Mouse (Mus musculus): ENCODE results near the gene Tmem98. TPM values are rescaled to one million over a fixed set of nuclear protein-coding genes. Genes with fewer than 3 reads are reported as not detected.

Tmem98 gene
- polyA plus RNA-seq, 1 experiment from 2014 or later, result 60.2 TPM

DNA sequence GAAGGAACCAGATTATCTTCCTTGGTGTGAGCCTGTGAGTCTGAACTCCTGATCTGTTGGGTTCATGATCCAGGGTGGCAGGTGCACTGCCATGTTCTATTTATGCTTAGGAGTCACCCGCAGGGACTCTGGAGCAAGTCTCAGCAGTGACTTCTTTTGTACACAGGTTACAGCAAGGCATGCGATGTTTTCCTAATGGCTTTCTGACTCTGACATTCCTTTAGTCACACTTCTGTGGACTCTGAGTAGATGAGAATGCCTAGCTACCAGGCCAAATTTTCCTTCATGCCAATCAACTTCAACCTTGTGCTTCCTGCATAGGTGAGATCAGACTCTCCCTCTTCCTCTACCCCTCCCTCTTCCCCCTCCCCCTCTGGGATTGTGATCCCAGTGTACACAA, 25.4 kb downstream of the Tmem98 start:
- no peak for ATAC-seq (ENCODE audit: insufficient number of reproducible peaks, low FRiP score, low TSS enrichment, low read depth)
- H3K4me2 ChIP-seq, result no peak overlapping the region
- H3K4me3 ChIP-seq, result no peak overlapping the region

GRCm38 (mm10) chr11:80835841-80836240, 25.9 kb downstream of the Tmem98 start:
- no peak overlapping the region for H3K27ac ChIP-seq
- no peak for ATAC-seq (ENCODE audit: insufficient number of reproducible peaks, low FRiP score, low TSS enrichment, low read depth)
- no peak overlapping the region for H3K4me3 ChIP-seq
- H3K27me3 ChIP-seq, result no peaks in the 10 kb centered on the region
- no peak overlapping the region for H3K4me2 ChIP-seq
- H3K36me3 ChIP-seq, result no peaks in the 10 kb centered on the region
- H3K4me1 ChIP-seq, result no peaks in the 10 kb centered on the region
- WGBS, result 68% methylated on average over 4 of the region's 4 CpGs
- H3K9me3 ChIP-seq, result no peaks in the 10 kb centered on the region
- no peak overlapping the region for H3K9ac ChIP-seq

More for the DNA sequence above, 25.4 kb downstream of the Tmem98 start:
- Histone ChIP-seq H3K36me3 (no peaks in the 10 kb centered on the region), H3K27me3 (no peaks in the 10 kb centered on the region), H3K9ac (no peak overlapping the region), H3K9me3 (no peaks in the 10 kb centered on the region), H3K27ac (no peak overlapping the region), H3K4me1 (no peaks in the 10 kb centered on the region)
- WGBS, result 76% methylated on average over 2 of the region's 2 CpGs

DNA sequence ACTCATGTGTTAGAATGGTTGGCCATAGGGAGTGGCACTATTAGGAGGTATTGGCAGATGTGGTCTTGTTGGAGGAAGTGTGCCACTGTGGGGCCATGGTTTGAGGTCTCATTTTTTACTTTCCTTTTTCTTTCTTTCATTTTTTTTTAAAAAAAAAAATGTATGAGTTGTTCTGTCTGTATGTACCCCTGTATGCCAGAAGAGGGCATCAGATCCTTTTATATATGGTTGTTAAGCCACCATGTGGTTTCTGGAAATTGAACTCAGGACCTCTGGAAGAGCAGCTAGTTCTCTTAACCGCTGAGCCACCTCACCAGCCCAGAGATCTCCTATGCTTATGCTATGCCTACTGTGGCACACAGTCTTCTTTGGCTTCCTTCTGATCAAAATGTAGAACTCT, 28.7 kb downstream of the Tmem98 start:
- no peak overlapping the region for H3K27ac ChIP-seq
- WGBS, result 90% methylated on average over 1 of the region's 1 CpGs
- H3K9ac ChIP-seq, result no peak overlapping the region
- no peaks in the 10 kb centered on the region for H3K9me3 ChIP-seq
- H3K4me1 ChIP-seq, result no peaks in the 10 kb centered on the region
- no peak overlapping the region for H3K4me3 ChIP-seq
- no peak for ATAC-seq (ENCODE audit: insufficient number of reproducible peaks, low FRiP score, low TSS enrichment, low read depth)
- no peak overlapping the region for H3K4me2 ChIP-seq
- no peaks in the 10 kb centered on the region for H3K36me3 ChIP-seq
- no peaks in the 10 kb centered on the region for H3K27me3 ChIP-seq

- no peak overlapping the region for H3K27ac ChIP-seq
- no peaks in the 10 kb centered on the region; the same call in 1 of the 2 replicates for H3K27me3 ChIP-seq
- H3K4me3 ChIP-seq, result no peak overlapping the region
- no peaks in the 10 kb centered on the region for H3K4me1 ChIP-seq
- H3K9ac ChIP-seq, result no peak overlapping the region
- no peaks in the 10 kb centered on the region for H3K36me3 ChIP-seq
- ATAC-seq (ENCODE audit: insufficient number of reproducible peaks, low FRiP score, low TSS enrichment, low read depth), result no peak
- H3K9me3 ChIP-seq, result no peaks in the 10 kb centered on the region
- H3K4me2 ChIP-seq, result no peak overlapping the region
- WGBS, result 61% methylated on average over 2 of the region's 2 CpGs
These were observed 33.5 kb downstream of the Tmem98 start for GRCm38 (mm10) chr11:80843435-80843834.

GRCm38 (mm10) chr11:80845486-80845885, 35.5 kb downstream of the Tmem98 start:
- H3K9ac ChIP-seq, result no peak overlapping the region
- no peaks in the 10 kb centered on the region for H3K36me3 ChIP-seq
- no peaks in the 10 kb centered on the region for H3K9me3 ChIP-seq
- H3K27me3 ChIP-seq, result no peaks in the 10 kb centered on the region; the same call in 1 of the 2 replicates
- H3K4me3 ChIP-seq, result no peak overlapping the region
- H3K27ac ChIP-seq, result no peak overlapping the region
- no peaks in the 10 kb centered on the region for H3K4me1 ChIP-seq
- no peak overlapping the region for H3K4me2 ChIP-seq
- ATAC-seq (ENCODE audit: insufficient number of reproducible peaks, low FRiP score, low TSS enrichment, low read depth), result no peak
- WGBS, result 22% methylated on average over 7 of the region's 7 CpGs

GRCm38 (mm10) chr11:80846115-80846514, 36.1 kb downstream of the Tmem98 start:
- Histone ChIP-seq H3K27ac (no peak overlapping the region), H3K9ac (no peak overlapping the region), H3K36me3 (no peaks in the 10 kb centered on the region), H3K4me3 (no peak overlapping the region), H3K27me3 (no peaks in the 10 kb centered on the region; the same call in 1 of the 2 replicates), H3K4me2 (no peak overlapping the region), H3K4me1 (no peaks in the 10 kb centered on the region), H3K9me3 (no peaks in the 10 kb centered on the region)
- 16% methylated on average over 3 of the region's 3 CpGs for WGBS
- no peak for ATAC-seq (ENCODE audit: insufficient number of reproducible peaks, low FRiP score, low TSS enrichment, low read depth)

GRCm38 (mm10) chr11:80848131-80848530, 38.2 kb downstream of the Tmem98 start:
- WGBS, result 53% methylated on average over 5 of the region's 5 CpGs
- Histone ChIP-seq H3K4me1 (no peaks in the 10 kb centered on the region), H3K4me3 (no peak overlapping the region), H3K27ac (no peak overlapping the region), H3K9ac (no peak overlapping the region), H3K4me2 (no peak overlapping the region), H3K9me3 (no peaks in the 10 kb centered on the region), H3K27me3 (no peaks in the 10 kb centered on the region; the same call in 1 of the 2 replicates), H3K36me3 (no peaks in the 10 kb centered on the region)
- ATAC-seq (ENCODE audit: insufficient number of reproducible peaks, low FRiP score, low TSS enrichment, low read depth), result no peak

GRCm38 (mm10) chr11:80851859-80852258, 41.9 kb downstream of the Tmem98 start:
- Histone ChIP-seq H3K9me3 (no peaks in the 10 kb centered on the region), H3K9ac (no peak overlapping the region), H3K27ac (no peak overlapping the region), H3K27me3 (no peaks in the 10 kb centered on the region; the same call in 1 of the 2 replicates), H3K4me1 (no peaks in the 10 kb centered on the region), H3K4me3 (no peak overlapping the region), H3K4me2 (no peak overlapping the region), H3K36me3 (no peaks in the 10 kb centered on the region)
- no peak for ATAC-seq (ENCODE audit: insufficient number of reproducible peaks, low FRiP score, low TSS enrichment, low read depth)
- 41% methylated on average over 5 of the region's 5 CpGs for WGBS

DNA sequence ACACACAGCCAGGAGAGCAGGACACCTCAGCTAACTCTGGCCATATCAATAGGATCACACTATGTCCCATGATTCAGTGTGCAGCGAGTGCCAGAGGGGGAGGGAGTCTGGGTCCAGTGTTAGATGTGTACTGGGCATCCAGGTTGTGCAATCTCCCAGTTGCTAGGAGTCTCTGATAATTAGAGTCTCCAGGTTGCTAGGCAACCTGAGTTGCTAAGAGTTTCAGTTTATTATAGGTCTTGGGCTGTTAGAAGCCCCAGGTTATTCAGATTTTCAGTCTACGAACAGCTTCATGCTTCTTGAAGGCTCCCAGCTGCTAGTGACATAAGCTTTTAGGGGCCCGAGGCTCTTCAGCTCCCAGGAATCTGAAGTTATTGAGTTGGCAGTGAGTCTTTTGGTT, 43.0 kb downstream of the Tmem98 start:
- no peak overlapping the region for H3K4me2 ChIP-seq
- H3K27ac ChIP-seq, result no peak overlapping the region
- 52% methylated on average over 3 of the region's 3 CpGs for whole genome bisulfite sequencing
- H3K4me3 ChIP-seq, result no peak overlapping the region
- H3K9ac ChIP-seq, result no peak overlapping the region
- H3K4me1 ChIP-seq, result no peaks in the 10 kb centered on the region
- no peak for ATAC-seq (ENCODE audit: insufficient number of reproducible peaks, low FRiP score, low TSS enrichment, low read depth)
- H3K9me3 ChIP-seq, result no peaks in the 10 kb centered on the region
- no peaks in the 10 kb centered on the region for H3K27me3 ChIP-seq
- H3K36me3 ChIP-seq, result no peaks in the 10 kb centered on the region

DNA sequence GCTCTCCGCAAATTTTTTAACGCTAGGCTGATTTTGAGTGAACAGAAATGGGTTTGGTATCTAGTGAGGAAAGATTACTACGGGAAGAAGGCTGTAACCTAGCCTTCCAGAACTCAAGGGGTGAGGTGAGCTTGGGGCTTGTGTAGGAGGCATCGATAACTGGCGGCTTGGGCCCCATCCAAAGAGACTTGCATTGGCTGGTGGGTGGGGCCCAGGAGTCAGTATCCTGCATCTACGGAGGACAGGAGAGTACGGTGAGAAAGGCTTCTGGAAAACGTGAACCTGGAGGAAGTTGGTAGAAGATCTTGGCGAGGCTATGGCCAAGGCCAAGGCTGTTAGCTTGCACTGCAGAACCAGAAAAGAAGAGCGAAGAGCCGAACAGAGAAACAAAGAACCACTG, 44.5 kb downstream of the Tmem98 start:
- 83% methylated on average over 11 of the region's 11 CpGs for WGBS
- no peak overlapping the region for H3K9ac ChIP-seq
- no peak overlapping the region for H3K4me3 ChIP-seq
- H3K9me3 ChIP-seq, result no peaks in the 10 kb centered on the region
- ATAC-seq (ENCODE audit: insufficient number of reproducible peaks, low FRiP score, low TSS enrichment, low read depth), result no peak
- no peak overlapping the region for H3K4me2 ChIP-seq
- no peaks in the 10 kb centered on the region for H3K36me3 ChIP-seq
- H3K27ac ChIP-seq, result no peak overlapping the region
- no peaks in the 10 kb centered on the region for H3K4me1 ChIP-seq
- no peaks in the 10 kb centered on the region for H3K27me3 ChIP-seq

DNA sequence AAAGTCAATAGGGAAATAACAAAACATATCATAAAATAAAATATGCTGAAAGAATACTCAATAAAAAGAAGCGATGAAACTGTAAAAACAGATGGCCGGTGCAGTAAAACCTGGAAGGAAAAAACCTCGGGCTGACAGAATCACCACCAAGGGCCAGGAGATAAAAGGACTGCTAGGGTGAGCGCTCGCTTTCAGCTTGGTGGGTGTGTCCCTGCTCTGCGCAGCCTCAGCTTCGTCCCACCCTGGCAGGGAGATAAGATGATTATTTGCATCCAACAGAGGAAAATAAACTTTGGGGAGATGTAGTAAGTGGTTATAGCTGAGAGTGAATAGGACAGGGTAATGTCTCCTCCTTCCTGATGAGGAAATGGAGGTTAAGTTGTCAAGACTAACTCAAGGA, 44.9 kb downstream of the Tmem98 start:
- no peak overlapping the region for H3K4me2 ChIP-seq
- WGBS, result 40% methylated on average over 7 of the region's 7 CpGs
- H3K27me3 ChIP-seq, result no peaks in the 10 kb centered on the region
- H3K4me1 ChIP-seq, result no peaks in the 10 kb centered on the region
- H3K9me3 ChIP-seq, result no peaks in the 10 kb centered on the region
- no peak overlapping the region for H3K9ac ChIP-seq
- no peak overlapping the region for H3K4me3 ChIP-seq
- no peak overlapping the region for H3K27ac ChIP-seq
- ATAC-seq (ENCODE audit: insufficient number of reproducible peaks, low FRiP score, low TSS enrichment, low read depth), result no peak
- no peaks in the 10 kb centered on the region for H3K36me3 ChIP-seq

DNA sequence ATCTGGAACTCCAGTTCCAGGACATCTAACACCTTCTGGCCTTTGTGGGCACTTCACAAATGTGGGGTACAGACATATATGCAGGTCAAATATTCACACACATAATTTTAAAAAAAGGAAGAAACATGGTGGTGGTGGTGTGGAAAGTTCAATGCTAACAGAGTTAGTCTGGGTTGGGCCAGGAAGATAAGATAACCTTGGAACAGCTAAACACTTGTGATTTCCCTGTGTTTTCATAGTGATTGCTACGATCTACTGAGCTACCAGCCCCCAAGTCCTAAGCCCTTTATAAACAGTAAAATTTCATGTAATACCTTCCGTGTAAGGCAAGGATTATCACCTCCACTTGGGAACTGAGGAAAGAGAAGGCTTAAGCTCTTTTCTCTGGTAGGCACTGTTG, 46.9 kb downstream of the Tmem98 start:
- WGBS, result 63% methylated on average over 2 of the region's 2 CpGs
- H3K9me3 ChIP-seq, result no peaks in the 10 kb centered on the region
- H3K27ac ChIP-seq, result no peak overlapping the region
- H3K4me2 ChIP-seq, result no peak overlapping the region
- no peak for ATAC-seq (ENCODE audit: insufficient number of reproducible peaks, low FRiP score, low TSS enrichment, low read depth)
- no peak overlapping the region for H3K9ac ChIP-seq
- H3K27me3 ChIP-seq, result no peaks in the 10 kb centered on the region
- H3K4me3 ChIP-seq, result no peak overlapping the region
- H3K36me3 ChIP-seq, result no peaks in the 10 kb centered on the region
- H3K4me1 ChIP-seq, result no peaks in the 10 kb centered on the region

DNA sequence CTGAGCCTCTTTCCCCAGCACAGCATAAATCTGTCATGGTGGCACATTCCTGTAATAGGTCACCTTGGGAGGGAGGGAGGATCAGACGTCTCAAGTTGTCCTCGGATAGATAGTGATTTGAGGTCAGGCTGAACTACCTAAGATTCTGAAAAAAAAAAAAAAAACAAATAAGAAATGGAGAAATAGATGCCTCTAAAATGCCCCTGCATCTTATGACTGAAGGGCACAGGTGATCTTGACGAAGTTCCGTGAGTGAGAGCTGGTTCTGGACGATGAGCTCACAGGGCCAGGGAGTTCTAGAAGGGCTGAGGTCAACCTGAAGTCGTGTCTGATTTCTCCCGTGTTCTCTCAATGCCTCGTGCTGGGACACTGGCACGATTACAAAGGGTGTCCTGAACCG, 48.1 kb downstream of the Tmem98 start, which contains the start of gene Spaca3:
Gene Spaca3 (plus strand): TSS at position 301 of the 400 bp plus-strand sequence.
- Histone ChIP-seq H3K27ac (no peak within 1 kb of the TSS), H3K4me1 (no peaks in the 10 kb centered on the region), H3K4me2 (no peak within 1 kb of the TSS), H3K36me3 (no peaks in the 10 kb centered on the region), H3K27me3 (no peaks in the 10 kb centered on the region), H3K9me3 (no peaks in the 10 kb centered on the region), H3K9ac (no peak within 1 kb of the TSS), H3K4me3 (no peak within 1 kb of the TSS)
- ATAC-seq (ENCODE audit: insufficient number of reproducible peaks, low FRiP score, low TSS enrichment, low read depth), result no peak
- 69% methylated on average over 10 of the region's 10 CpGs for WGBS
